Mouse (Mus musculus) hindbrain, postnatal 0 days (tissue): Measurements from ENCODE around the gene Tex264. TPM values are rescaled to one million over a fixed set of nuclear protein-coding genes. Genes with fewer than 3 reads are reported as not detected.
A peak's percentile ranks its signal among the peaks of the same experiment; 100 is the strongest.

Experiments used
- ATAC-seq: fragments of 200-750 bp; cut with Nextera tagmentation; 2 replicates; pipeline ENCODE4 v1.8.0; 2017; ENCODE audit warnings: mild to moderate bottlenecking, moderate TSS enrichment, moderate library complexity
- DNase-seq: peaks from one replicate; pipeline ENCODE4 v3.0.0-alpha.2; 2015; ENCODE audit warnings: low spot score
- H3K27ac ChIP-seq: fragments of 300-500 bp; sonication (generic); 2 replicates; pipeline ENCODE4 v1.5.1; 2014; ENCODE audit warnings: mild to moderate bottlenecking
- H3K27me3 ChIP-seq: fragments of 300-500 bp; sonication (generic); 2 replicates; pipeline ENCODE4 v1.6.1; 2014; ENCODE audit warnings: low read length, mixed read lengths; ENCODE audit not compliant: insufficient read depth
- H3K36me3 ChIP-seq: fragments of 300-500 bp; sonication (generic); 2 replicates; pipeline ENCODE4 v1.6.1; 2014; ENCODE audit warnings: low read length, mixed read lengths; ENCODE audit not compliant: insufficient read depth
- H3K4me1 ChIP-seq: fragments of 300-500 bp; sonication (generic); 2 replicates; pipeline ENCODE4 v1.6.1; 2014; ENCODE audit warnings: antibody characterized with exemption, low read length, mixed read lengths; ENCODE audit not compliant: insufficient read depth
- H3K4me2 ChIP-seq: fragments of 300-500 bp; sonication (generic); 2 replicates; pipeline ENCODE4 v1.6.1; 2014; ENCODE audit warnings: low read depth, mild to moderate bottlenecking, low read length, moderate library complexity, mixed read lengths
- H3K4me3 ChIP-seq: fragments of 300-500 bp; sonication (generic); 2 replicates; pipeline ENCODE4 v1.5.1; 2014; ENCODE audit warnings: low read length
- H3K9ac ChIP-seq: fragments of 300-500 bp; sonication (generic); replicated peaks from 2 replicates; pipeline ENCODE4 v1.6.1; 2014; ENCODE audit warnings: mild to moderate bottlenecking, low read length, moderate library complexity, mixed read lengths
- H3K9me3 ChIP-seq: fragments of 300-500 bp; sonication (generic); 2 replicates; pipeline ENCODE4 v1.6.1; 2016; ENCODE audit warnings: low read length, mixed read lengths
- CTCF ChIP-seq: IDR thresholded peaks from 2 replicates; pipeline ENCODE4 v1.5.1; 2016; ENCODE audit warnings: antibody characterized with exemption, control low read depth, low read depth
- WGBS: fragments of 180-500 bp; shearing (Covaris S2); extraction: QIAGEN DNeasy Blood & Tissue Kit; methylation state at CpG from one replicate; pipeline ENCODE4 v1.1.7; 2014; 5-methylcytosine and 5-hydroxymethylcytosine counted together
- polyA plus RNA-seq: library from polyadenylated mRNA; unstranded; fragments of >200 nt; fragmentation: Nextera tagmentation; extraction: Ambion mirVana; gene quantifications from 2 replicates; pipeline ENCODE4 v1.2.1, GENCODE M21; 2015
- total RNA-seq: library from RNA; depleted of rRNA; stranded (reverse); fragments of >200 nt; gene quantifications from 2 replicates; pipeline ENCODE4 v1.2.3, GENCODE M21; 2014

The Tex264 gene
- total and polyA plus RNA-seq, 2 experiments from 2014 or later: 91.4 to 91.7 TPM

DNA sequence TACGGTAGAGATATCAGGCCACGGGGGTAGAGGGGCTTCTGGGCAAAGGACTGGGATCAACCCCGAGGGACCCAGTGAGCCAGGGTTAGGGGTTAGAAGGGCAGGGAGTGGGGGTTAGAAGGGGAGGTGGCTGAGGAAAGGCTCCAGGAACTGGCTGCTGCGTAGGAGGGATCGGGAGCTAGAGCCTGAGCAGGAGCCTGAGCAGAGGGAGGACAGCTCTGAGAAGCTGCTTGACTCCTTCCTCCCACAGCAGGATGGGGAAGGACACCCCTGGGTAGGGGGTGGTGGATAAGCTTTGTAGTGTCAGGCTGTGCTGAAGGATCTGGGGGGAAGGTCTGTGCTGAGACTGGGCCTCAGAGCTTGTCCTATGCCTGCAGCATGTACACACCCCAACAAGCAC is 28.9 kb downstream of the Tex264 start:
- peak overlapping the region; percentile 76; the same call in 1 of the 2 replicates for H3K4me2 ChIP-seq

GRCm38 (mm10) chr9:106655884-106656720 is 29.6 kb downstream of the Tex264 start, which contains the start of gene Grm2:
Gene Grm2, minus strand, starts transcription at chr9:106656082.
- H3K9me3 ChIP-seq: no peaks in the 10 kb centered on the region
- peak; percentile 63 for DNase-seq
- H3K4me1 ChIP-seq: peaks cover 3% of the 10 kb centered on the region; the same call in 1 of the 2 replicates
- no peaks in the 10 kb centered on the region for H3K27me3 ChIP-seq
- H3K9ac ChIP-seq: peak within 1 kb of the TSS; percentile 53
- H3K4me2 ChIP-seq: peak within 1 kb of the TSS; percentile 76
- H3K36me3 ChIP-seq: peaks cover 24% of the 10 kb centered on the region
- WGBS: 2% methylated on average over 36 of the region's 44 CpGs
- ATAC-seq: peak; percentile 71
- H3K4me3 ChIP-seq: peak within 1 kb of the TSS; percentile 45
- TF ChIP-seq CTCF: peak; percentile 15; the same call in 1 of the 2 replicates
- H3K27ac ChIP-seq: 0 out of 2 replicates have a peak within 1 kb of the TSS, but pooled peaks have one; percentile 36

More for the DNA sequence above, 28.9 kb downstream of the Tex264 start:
- H3K4me1 ChIP-seq: peaks cover 3% of the 10 kb centered on the region; the same call in 1 of the 2 replicates
- TF ChIP-seq CTCF: no peak
- 44% methylated on average over 5 of the region's 5 CpGs for WGBS
- H3K27me3 ChIP-seq: no peaks in the 10 kb centered on the region
- no peak overlapping the region for H3K9ac ChIP-seq
- no peak for ATAC-seq
- no peaks in the 10 kb centered on the region for H3K9me3 ChIP-seq
- no peak for DNase-seq
- H3K27ac ChIP-seq: 0 out of 2 replicates have a peak overlapping the region, but pooled peaks have one; percentile 36
- no peak overlapping the region for H3K4me3 ChIP-seq
- peaks cover 27% of the 10 kb centered on the region for H3K36me3 ChIP-seq

- peak; percentile 72 for TF ChIP-seq CTCF
- 68% methylated on average over 1 of the region's 1 CpGs for WGBS
Measured at GRCm38 (mm10) chr9:106652720-106653119, 33.0 kb downstream of the Tex264 start.

GRCm38 (mm10) chr9:106647226-106647625 is 38.5 kb downstream of the Tex264 start:
- no peak for TF ChIP-seq CTCF
- WGBS: 78% methylated on average over 27 of the region's 27 CpGs
- Histone ChIP-seq H3K36me3 (no peaks in the 10 kb centered on the region), H3K27ac (no peak overlapping the region), H3K4me1 (no peaks in the 10 kb centered on the region), H3K27me3 (no peaks in the 10 kb centered on the region), H3K4me3 (no peak overlapping the region), H3K9ac (no peak overlapping the region), H3K4me2 (no peak overlapping the region), H3K9me3 (no peaks in the 10 kb centered on the region)
- ATAC-seq: no peak
- no peak for DNase-seq

More at GRCm38 (mm10) chr9:106652720-106653119, 33.0 kb downstream of the Tex264 start:
- ATAC-seq (no peak), DNase-seq (peak; percentile 45)
- Histone ChIP-seq H3K27me3 (no peaks in the 10 kb centered on the region), H3K9me3 (no peaks in the 10 kb centered on the region), H3K36me3 (no peaks in the 10 kb centered on the region), H3K4me1 (peaks cover 3% of the 10 kb centered on the region; the same call in 1 of the 2 replicates), H3K27ac (no peak overlapping the region), H3K4me2 (no peak overlapping the region), H3K9ac (no peak overlapping the region), H3K4me3 (no peak overlapping the region)

DNA sequence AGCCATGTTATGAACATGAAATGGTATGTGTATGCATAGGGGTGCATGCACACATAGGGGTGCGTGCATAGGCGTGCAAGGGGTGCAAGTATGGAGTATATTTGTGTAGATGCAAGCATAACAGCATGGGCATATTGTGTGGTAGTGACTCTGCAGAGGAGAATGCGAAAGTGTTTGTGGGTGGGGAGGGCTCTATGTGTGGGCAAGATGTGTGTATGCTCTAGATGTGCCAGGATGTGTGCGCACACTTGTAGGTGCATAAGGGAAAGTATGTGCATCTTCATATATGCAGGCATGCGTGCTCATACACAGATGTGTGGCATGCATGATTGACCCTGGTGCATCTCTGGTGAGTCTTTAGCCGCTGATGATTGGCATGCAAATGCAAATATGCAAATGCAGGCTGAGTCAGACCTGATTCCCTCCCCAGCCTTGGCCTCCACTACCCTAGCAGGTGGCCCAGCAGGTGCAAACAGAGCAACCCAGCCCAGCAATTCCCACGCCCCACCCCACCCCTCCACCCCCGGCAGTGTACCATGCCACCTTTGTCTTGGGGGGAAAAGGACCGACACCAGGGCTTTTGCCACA is 39.9 kb downstream of the Tex264 start:
- H3K4me3 ChIP-seq: no peak overlapping the region
- H3K9me3 ChIP-seq: no peaks in the 10 kb centered on the region
- H3K4me1 ChIP-seq: no peaks in the 10 kb centered on the region
- no peak overlapping the region for H3K27ac ChIP-seq
- H3K36me3 ChIP-seq: no peaks in the 10 kb centered on the region
- TF ChIP-seq CTCF: no peak
- no peaks in the 10 kb centered on the region for H3K27me3 ChIP-seq
- no peak overlapping the region for H3K9ac ChIP-seq
- WGBS: 73% methylated on average over 9 of the region's 9 CpGs
- ATAC-seq: no peak
- H3K4me2 ChIP-seq: no peak overlapping the region
- no peak for DNase-seq

- no peaks in the 10 kb centered on the region for H3K36me3 ChIP-seq
- H3K27ac ChIP-seq: no peak overlapping the region
- TF ChIP-seq CTCF: peak; percentile 41
- ATAC-seq: no peak
- no peak for DNase-seq
- WGBS: 76% methylated on average over 6 of the region's 6 CpGs
- H3K4me3 ChIP-seq: no peak overlapping the region
- no peaks in the 10 kb centered on the region for H3K4me1 ChIP-seq
- no peak overlapping the region for H3K9ac ChIP-seq
- H3K27me3 ChIP-seq: no peaks in the 10 kb centered on the region
- H3K4me2 ChIP-seq: no peak overlapping the region
- no peaks in the 10 kb centered on the region for H3K9me3 ChIP-seq
Measured at GRCm38 (mm10) chr9:106643787-106644186, 41.9 kb downstream of the Tex264 start.
